Mouse (Mus musculus) MEL (cell line): ENCODE measurements at regions not wholly inside any gene's neighbourhood (a gene's known extent, or its start where the extent isn't known, plus 50 kb on each side); places are given as distances from the start of the nearest gene placed in this dataset.

Experiments
- DNase-seq: peaks from one replicate; pipeline ENCODE4 v3.0.0; 2011; ENCODE audit warnings: low read depth, low spot score
- H3K27ac ChIP-seq: 2 replicates; pipeline ENCODE4 v1.5.1; 2012; ENCODE audit warnings: low read depth, mild to moderate bottlenecking, control low read depth, low read length, moderate library complexity; ENCODE audit not compliant: control insufficient read depth
- H3K27me3 ChIP-seq, 2 experiments: fragments of 150-350 bp in 1 of 2; sonication (generic) in 1 of 2; 2 replicates each; pipeline ENCODE4 v1.6.1; 2012; ENCODE audit warnings: low read length in 2 of 2, mild to moderate bottlenecking in 2 of 2, improper control_type of control experiment in 1 of 2, moderate library complexity in 1 of 2; ENCODE audit not compliant: insufficient read depth in 2 of 2, control insufficient read depth in 1 of 2
- H3K36me3 ChIP-seq, 2 experiments: 2 replicates each; pipeline ENCODE4 v1.6.1; 2012 to 2014; ENCODE audit warnings: low read length in 2 of 2, improper control_type of control experiment in 1 of 2, inconsistent platforms in 1 of 2, mild to moderate bottlenecking in 1 of 2; ENCODE audit not compliant: insufficient read depth in 2 of 2, control insufficient read depth in 1 of 2
- H3K4me1 ChIP-seq, 2 experiments: fragments of 150-350 bp in 1 of 2; sonication (generic) in 1 of 2; 2 replicates each; pipeline ENCODE4 v1.6.1; 2012; ENCODE audit warnings: low read length in 2 of 2, improper control_type of control experiment in 1 of 2, mild to moderate bottlenecking in 1 of 2; ENCODE audit not compliant: insufficient read depth in 2 of 2, control insufficient read depth in 1 of 2
- H3K4me3 ChIP-seq, 2 experiments: fragments of 150-350 bp in 1 of 2; sonication (generic) in 1 of 2; 2 replicates each; pipeline ENCODE4 v1.5.1; 2012; ENCODE audit warnings: low read depth in 2 of 2, low read length in 2 of 2, mild to moderate bottlenecking in 2 of 2, moderate library complexity in 2 of 2, control low read depth in 1 of 2, improper control_type of control experiment in 1 of 2; ENCODE audit not compliant: control insufficient read depth in 1 of 2, insufficient read depth in 1 of 2
- H3K79me2 ChIP-seq: 2 replicates; pipeline ENCODE4 v1.6.1; 2012; ENCODE audit warnings: mild to moderate bottlenecking, low read length, moderate library complexity; ENCODE audit not compliant: control insufficient read depth, poor library complexity, insufficient read depth
- H3K9ac ChIP-seq: 2 replicates; pipeline ENCODE4 v1.6.1; 2012; ENCODE audit warnings: low read depth, mild to moderate bottlenecking, control low read depth, low read length, moderate library complexity; ENCODE audit not compliant: control insufficient read depth, poor library complexity, severe bottlenecking
- H3K9me3 ChIP-seq: fragments of 150-350 bp; sonication (generic); replicated peaks from 2 replicates; pipeline ENCODE4 v1.6.1; 2012; ENCODE audit warnings: mild to moderate bottlenecking, low read length, improper control_type of control experiment, moderate library complexity; ENCODE audit not compliant: insufficient read depth
- BHLHE40 ChIP-seq: IDR thresholded peaks from 2 replicates; pipeline ENCODE4 v1.6.1; 2012; ENCODE audit warnings: low read depth, mild to moderate bottlenecking, inconsistent platforms, low read length, improper control_type of control experiment, borderline replicate concordance
- CHD1 ChIP-seq: IDR thresholded peaks from 2 replicates; pipeline ENCODE4 v1.6.1; 2012; ENCODE audit warnings: low read depth, mild to moderate bottlenecking, inconsistent platforms, low read length, improper control_type of control experiment
- CTCF ChIP-seq, 3 experiments: IDR thresholded peaks in 2 of 3; conservative IDR thresholded peaks in 1 of 3; 2 replicates each; pipeline ENCODE4 v1.5.1; 2011 to 2012; ENCODE audit warnings: low read length in 3 of 3, low read depth in 2 of 3, mild to moderate bottlenecking in 2 of 3, improper control_type of control experiment in 1 of 3, inconsistent platforms in 1 of 3, mixed read lengths in 1 of 3, moderate library complexity in 1 of 3; ENCODE audit not compliant: control insufficient read depth in 1 of 3, insufficient read depth in 1 of 3, poor library complexity in 1 of 3, severe bottlenecking in 1 of 3
- E2F4 ChIP-seq: IDR thresholded peaks from 2 replicates; pipeline ENCODE4 v1.6.1; 2011; ENCODE audit warnings: low read depth, low read length, improper control_type of control experiment, borderline replicate concordance
- ELF1 ChIP-seq: IDR thresholded peaks from 2 replicates; pipeline ENCODE4 v1.6.1; 2014; ENCODE audit warnings: low read depth, mild to moderate bottlenecking, inconsistent platforms, low read length, improper control_type of control experiment, moderate library complexity
- ETS1 ChIP-seq: IDR thresholded peaks from 2 replicates; pipeline ENCODE4 v1.6.1; 2012; ENCODE audit warnings: low read depth, mild to moderate bottlenecking, inconsistent platforms, low read length, improper control_type of control experiment, moderate library complexity
- JUND ChIP-seq: IDR thresholded peaks from 2 replicates; pipeline ENCODE4 v1.6.1; 2011; ENCODE audit warnings: low read depth, mild to moderate bottlenecking, improper control_type of control experiment, low read length
- MAZ ChIP-seq: IDR thresholded peaks from 2 replicates; pipeline ENCODE4 v1.6.1; 2012; ENCODE audit warnings: low read depth, mild to moderate bottlenecking, inconsistent platforms, low read length, improper control_type of control experiment
- MEF2A ChIP-seq: IDR thresholded peaks from 2 replicates; pipeline ENCODE4 v1.6.1; 2014; ENCODE audit warnings: low read depth, mild to moderate bottlenecking, inconsistent platforms, low read length, improper control_type of control experiment; ENCODE audit not compliant: poor library complexity, insufficient replicate concordance, severe bottlenecking; ENCODE audit errors: extremely low read depth
- MXI1 ChIP-seq: IDR thresholded peaks from 2 replicates; pipeline ENCODE4 v1.6.1; 2011; ENCODE audit warnings: mild to moderate bottlenecking, low read depth, low read length, improper control_type of control experiment
- NELFE ChIP-seq: IDR thresholded peaks from 2 replicates; pipeline ENCODE4 v1.6.1; 2011; ENCODE audit warnings: low read depth, low read length, improper control_type of control experiment
- POLR2A ChIP-seq, 2 experiments: IDR thresholded peaks; 2 replicates each; pipeline ENCODE4 v1.6.1; 2011 to 2012; ENCODE audit warnings: low read length in 2 of 2, mild to moderate bottlenecking in 2 of 2, control low read depth in 1 of 2, improper control_type of control experiment in 1 of 2, low read depth in 1 of 2, moderate library complexity in 1 of 2; ENCODE audit not compliant: control insufficient read depth in 1 of 2, insufficient read depth in 1 of 2, poor library complexity in 1 of 2
- POLR2AphosphoS2 ChIP-seq: IDR thresholded peaks from 2 replicates; pipeline ENCODE4 v1.6.1; 2011; ENCODE audit warnings: low read length, improper control_type of control experiment
- RAD21 ChIP-seq: IDR thresholded peaks from 2 replicates; pipeline ENCODE4 v1.6.1; 2011; ENCODE audit warnings: mild to moderate bottlenecking, low read depth, low read length, improper control_type of control experiment
- TAL1 ChIP-seq: IDR thresholded peaks from 2 replicates; pipeline ENCODE4 v1.6.1; 2012; ENCODE audit warnings: mild to moderate bottlenecking, inconsistent platforms, low read length, moderate library complexity, mixed read lengths
- USF2 ChIP-seq, 2 experiments: IDR thresholded peaks; 2 replicates each; pipeline ENCODE4 v1.6.1; 2011 to 2012; ENCODE audit warnings: improper control_type of control experiment in 2 of 2, low read length in 2 of 2, borderline replicate concordance in 1 of 2, inconsistent platforms in 1 of 2, low read depth in 1 of 2, mild to moderate bottlenecking in 1 of 2; ENCODE audit not compliant: insufficient read depth in 1 of 2
- ZMIZ1 ChIP-seq: IDR thresholded peaks from 2 replicates; pipeline ENCODE4 v1.6.1; 2012; ENCODE audit warnings: low read depth, mild to moderate bottlenecking, inconsistent platforms, low read length, improper control_type of control experiment, moderate library complexity
- ZNF384 ChIP-seq: IDR thresholded peaks from 2 replicates; pipeline ENCODE4 v1.6.1; 2012; ENCODE audit warnings: low read depth, mild to moderate bottlenecking, inconsistent platforms, low read length, improper control_type of control experiment

- Histone ChIP-seq H3K27me3 (no peaks in the 10 kb centered on the region), H3K9me3 (no peaks in the 10 kb centered on the region), H3K4me1 (no peaks in the 10 kb centered on the region), H3K79me2 (no peaks in the 10 kb centered on the region), H3K36me3 (no peaks in the 10 kb centered on the region), H3K27ac (no peak overlapping the region), H3K9ac (no peak overlapping the region)
- TF ChIP-seq MAZ (no peak), JUND (no peak), TAL1 (no peak)
- TF ChIP-seq, all 39 proteins: peak for 0
- no peak overlapping the region for H3K4me3 ChIP-seq
- DNase-seq = no peak
These were observed 72.4 kb upstream of the Mpp6 start for GRCm38 (mm10) chr6:50037614-50038013.

GRCm38 (mm10) chr6:50038369-50038768, 71.7 kb upstream of the Mpp6 start:
- Histone ChIP-seq H3K4me1 (no peaks in the 10 kb centered on the region), H3K79me2 (no peaks in the 10 kb centered on the region), H3K27me3 (no peaks in the 10 kb centered on the region), H3K4me3 (no peak overlapping the region), H3K36me3 (no peaks in the 10 kb centered on the region), H3K9me3 (no peaks in the 10 kb centered on the region), H3K9ac (no peak overlapping the region), H3K27ac (no peak overlapping the region)
- TF ChIP-seq MEF2A (no peak), POLR2AphosphoS2 (no peak), ELF1 (no peak), ETS1 (no peak), USF2 (IDR thresholded peaks at IDR 0.05; ENCODE audit: borderline replicate concordance in 1 of 2, insufficient read depth in 1 of 2, low read depth in 1 of 2, low read length in 2 of 2) (no peak), CTCF (IDR thresholded peaks at IDR 0.05 in 2 of 3, conservative IDR thresholded peaks at IDR 0.05 in 1 of 3; ENCODE audit: control insufficient read depth in 1 of 3, insufficient read depth in 1 of 3, low read depth in 2 of 3, low read length in 3 of 3, poor library complexity in 1 of 3, severe bottlenecking in 1 of 3) (no peak), ZMIZ1 (no peak), MXI1 (no peak), E2F4 (no peak), ZNF384 (no peak), BHLHE40 (no peak), POLR2A (IDR thresholded peaks at IDR 0.05; ENCODE audit: control insufficient read depth in 1 of 2, insufficient read depth in 1 of 2, low read depth in 1 of 2, low read length in 2 of 2, poor library complexity in 1 of 2) (no peak), CHD1 (no peak), RAD21 (no peak), NELFE (no peak)
- DNase-seq = no peak
